Mouse (Mus musculus): Measurements from ENCODE around the gene Hist1h1e. TPM values are rescaled to one million over a fixed set of nuclear protein-coding genes. Genes with fewer than 3 reads are reported as not detected.
"Not testable (repeated sequence)": the region's sequence is repeated elsewhere in the genome, so short reads cannot be mapped to it uniquely, and the experiment has no call there.

Hist1h1e gene
- total RNA-seq (2014; fragmentation: Nextera tagmentation): 1,109 and 1,273 TPM in 2 replicates
- total RNA-seq (2017): 215 and 254 TPM in 2 replicates
- 4.0 and 18.2 TPM in 2 replicates for polyA plus RNA-seq (2012)

DNA sequence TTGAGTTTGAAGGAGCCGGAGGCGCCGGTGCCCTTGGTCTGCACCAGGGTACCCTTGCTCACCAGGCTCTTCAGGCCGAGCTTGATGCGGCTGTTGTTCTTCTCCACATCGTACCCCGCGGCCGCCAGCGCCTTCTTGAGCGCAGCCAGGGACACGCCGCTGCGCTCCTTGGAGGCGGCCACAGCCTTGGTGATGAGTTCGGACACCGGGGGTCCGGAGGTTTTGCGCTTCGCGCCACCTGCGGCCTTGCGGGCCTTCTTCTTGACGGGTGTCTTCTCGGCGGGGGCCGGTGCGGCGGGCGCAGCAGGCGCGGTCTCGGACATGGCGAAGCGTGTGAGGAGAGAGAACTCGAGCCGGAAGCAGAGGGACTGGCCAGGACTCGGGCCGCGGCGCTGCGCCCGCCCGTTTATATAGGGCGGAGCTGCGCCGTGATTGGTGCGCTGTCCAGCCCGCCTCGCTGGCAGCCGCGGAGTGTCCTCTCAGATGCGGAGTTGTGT is at the start of gene Hist1h1e:
Hist1h1e (minus strand) TSS at position 384 of the 497 bp plus-strand sequence.
- H3K36me3 ChIP-seq (replicated peaks); H3K9me3 ChIP-seq (replicated peaks); H3K27me3 ChIP-seq (ENCODE audit: insufficient read depth, low read length): not testable (repeated sequence)
- TF ChIP-seq POLR2AphosphoS5 (IDR thresholded peaks at IDR 0.05; ENCODE audit: insufficient replicate concordance, low read depth, low read length): peak; percentile 77; the same call in 1 of the 2 replicates
- peak within 1 kb of the TSS; percentile 70 for H3K4me3 ChIP-seq (ENCODE audit: low read depth, low read length)
- H3K4me1 ChIP-seq (ENCODE audit: insufficient read depth, low read depth, low read length): peaks cover 23% of the 10 kb centered on the region
- ATAC-seq (ENCODE audit: extremely low read depth, insufficient number of reproducible peaks, low FRiP score, poor library complexity, severe bottlenecking): peak; percentile 41
- peak; percentile 75 for DNase-seq (ENCODE audit: low spot score)

- H3K4me3 ChIP-seq (ENCODE audit: low read depth, low read length): no peak overlapping the region
- H3K9me3 ChIP-seq (replicated peaks): no peaks in the 10 kb centered on the region
Observed at GRCm38 (mm10) chr13:23662536-23662935, 40.2 kb upstream of the Hist1h1e start.

GRCm38 (mm10) chr13:23659636-23660366 is 37.4 kb upstream of the Hist1h1e start:
- DNase-seq (ENCODE audit: low spot score): no peak
- H3K36me3 ChIP-seq (replicated peaks): no peaks in the 10 kb centered on the region
- peaks cover 3% of the 10 kb centered on the region; the same call in 1 of the 2 replicates for H3K4me1 ChIP-seq (ENCODE audit: insufficient read depth, low read depth, low read length)
- TF ChIP-seq TAL1 (conservative IDR thresholded peaks at IDR 0.05; ENCODE audit: low read depth, low read length) (no peak), POLR2AphosphoS5 (IDR thresholded peaks at IDR 0.05; ENCODE audit: insufficient replicate concordance, low read depth, low read length) (no peak), GATA1 (IDR thresholded peaks at IDR 0.05; ENCODE audit: borderline replicate concordance, low read length) (no peak), GATA2 (IDR thresholded peaks at IDR 0.05; ENCODE audit: borderline replicate concordance, low read depth, low read length) (no peak), CTCF (IDR thresholded peaks at IDR 0.05; ENCODE audit: low read depth, low read length) (no peak)
- peaks cover 18% of the 10 kb centered on the region for H3K27me3 ChIP-seq (ENCODE audit: insufficient read depth, low read length)
- no peak overlapping the region for H3K4me3 ChIP-seq (ENCODE audit: low read depth, low read length)
- no peaks in the 10 kb centered on the region for H3K9me3 ChIP-seq (replicated peaks)
- ATAC-seq (ENCODE audit: extremely low read depth, insufficient number of reproducible peaks, low FRiP score, poor library complexity, severe bottlenecking): no peak

More at GRCm38 (mm10) chr13:23662536-23662935, 40.2 kb upstream of the Hist1h1e start:
- no peak for ATAC-seq (ENCODE audit: extremely low read depth, insufficient number of reproducible peaks, low FRiP score, poor library complexity, severe bottlenecking)
- TF ChIP-seq GATA2 (IDR thresholded peaks at IDR 0.05; ENCODE audit: borderline replicate concordance, low read depth, low read length) (no peak), CTCF (IDR thresholded peaks at IDR 0.05; ENCODE audit: low read depth, low read length) (no peak), TAL1 (conservative IDR thresholded peaks at IDR 0.05; ENCODE audit: low read depth, low read length) (no peak), POLR2AphosphoS5 (IDR thresholded peaks at IDR 0.05; ENCODE audit: insufficient replicate concordance, low read depth, low read length) (no peak), GATA1 (IDR thresholded peaks at IDR 0.05; ENCODE audit: borderline replicate concordance, low read length) (no peak)
- Histone ChIP-seq H3K27me3 (ENCODE audit: insufficient read depth, low read length) (peaks cover 16% of the 10 kb centered on the region), H3K36me3 (replicated peaks) (no peaks in the 10 kb centered on the region), H3K4me1 (ENCODE audit: insufficient read depth, low read depth, low read length) (peaks cover 3% of the 10 kb centered on the region; the same call in 1 of the 2 replicates)
- no peak for DNase-seq (ENCODE audit: low spot score)

- peaks cover under 1% of the 10 kb centered on the region; the same call in 1 of the 2 replicates for H3K27me3 ChIP-seq (ENCODE audit: insufficient read depth, low read length)
- TF ChIP-seq CTCF (IDR thresholded peaks at IDR 0.05; ENCODE audit: low read depth, low read length) (no peak), GATA1 (IDR thresholded peaks at IDR 0.05; ENCODE audit: borderline replicate concordance, low read length) (no peak), POLR2AphosphoS5 (IDR thresholded peaks at IDR 0.05; ENCODE audit: insufficient replicate concordance, low read depth, low read length) (no peak), GATA2 (IDR thresholded peaks at IDR 0.05; ENCODE audit: borderline replicate concordance, low read depth, low read length) (no peak)
- H3K4me3 ChIP-seq (ENCODE audit: low read depth, low read length): no peak overlapping the region
- H3K4me1 ChIP-seq (ENCODE audit: insufficient read depth, low read depth, low read length): no peaks in the 10 kb centered on the region
- DNase-seq (ENCODE audit: low spot score): no peak
- ATAC-seq (ENCODE audit: extremely low read depth, insufficient number of reproducible peaks, low FRiP score, poor library complexity, severe bottlenecking): no peak
- H3K9me3 ChIP-seq (replicated peaks): no peaks in the 10 kb centered on the region
- H3K36me3 ChIP-seq (replicated peaks): no peaks in the 10 kb centered on the region
Observed at GRCm38 (mm10) chr13:23630653-23631052, 8.3 kb upstream of the Hist1h1e start.

DNA sequence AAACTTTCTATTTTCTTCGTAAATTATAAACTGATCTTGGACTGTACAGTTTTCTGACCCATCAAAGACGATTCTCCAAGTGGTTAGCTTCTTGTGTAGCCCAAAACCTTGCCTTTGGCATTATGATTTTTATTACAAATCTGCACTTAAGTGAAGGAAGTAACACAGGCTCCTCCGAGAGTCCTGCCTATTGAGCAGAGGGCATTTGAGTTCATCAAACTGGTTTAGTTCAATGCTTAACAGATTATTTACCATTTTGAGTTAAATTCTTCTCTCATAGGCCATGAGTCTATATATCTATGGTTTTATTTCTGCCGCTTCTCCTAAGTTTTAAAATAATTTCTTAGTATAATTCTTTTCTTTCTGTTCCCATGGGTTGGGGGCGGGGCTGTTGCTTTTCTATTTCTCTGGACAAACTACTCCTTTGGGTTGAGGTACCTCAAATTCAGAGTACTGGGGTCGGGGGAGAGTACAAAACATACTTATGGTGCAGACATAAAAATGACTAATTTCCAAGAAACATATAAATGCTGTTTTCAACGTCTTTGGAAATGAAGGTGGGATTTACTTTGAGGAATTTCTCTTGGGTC is 598 bp upstream of the Hist1h1e start:
- TF ChIP-seq GATA2 (IDR thresholded peaks at IDR 0.05; ENCODE audit: borderline replicate concordance, low read depth, low read length) (no peak), POLR2AphosphoS5 (IDR thresholded peaks at IDR 0.05; ENCODE audit: insufficient replicate concordance, low read depth, low read length) (no peak), GATA1 (IDR thresholded peaks at IDR 0.05; ENCODE audit: borderline replicate concordance, low read length) (no peak), CTCF (IDR thresholded peaks at IDR 0.05; ENCODE audit: low read depth, low read length) (no peak), TAL1 (conservative IDR thresholded peaks at IDR 0.05; ENCODE audit: low read depth, low read length) (no peak)
- H3K9me3 ChIP-seq (replicated peaks): no peaks in the 10 kb centered on the region
- no peaks in the 10 kb centered on the region for H3K36me3 ChIP-seq (replicated peaks)
- peaks cover 23% of the 10 kb centered on the region for H3K4me1 ChIP-seq (ENCODE audit: insufficient read depth, low read depth, low read length)
- peak overlapping the region; percentile 70; the same call in 1 of the 2 replicates for H3K4me3 ChIP-seq (ENCODE audit: low read depth, low read length)
- ATAC-seq (ENCODE audit: extremely low read depth, insufficient number of reproducible peaks, low FRiP score, poor library complexity, severe bottlenecking) (no peak), DNase-seq (ENCODE audit: low spot score) (no peak)
- H3K27me3 ChIP-seq (ENCODE audit: insufficient read depth, low read length): peaks cover 5% of the 10 kb centered on the region; the same call in 1 of the 2 replicates

DNA sequence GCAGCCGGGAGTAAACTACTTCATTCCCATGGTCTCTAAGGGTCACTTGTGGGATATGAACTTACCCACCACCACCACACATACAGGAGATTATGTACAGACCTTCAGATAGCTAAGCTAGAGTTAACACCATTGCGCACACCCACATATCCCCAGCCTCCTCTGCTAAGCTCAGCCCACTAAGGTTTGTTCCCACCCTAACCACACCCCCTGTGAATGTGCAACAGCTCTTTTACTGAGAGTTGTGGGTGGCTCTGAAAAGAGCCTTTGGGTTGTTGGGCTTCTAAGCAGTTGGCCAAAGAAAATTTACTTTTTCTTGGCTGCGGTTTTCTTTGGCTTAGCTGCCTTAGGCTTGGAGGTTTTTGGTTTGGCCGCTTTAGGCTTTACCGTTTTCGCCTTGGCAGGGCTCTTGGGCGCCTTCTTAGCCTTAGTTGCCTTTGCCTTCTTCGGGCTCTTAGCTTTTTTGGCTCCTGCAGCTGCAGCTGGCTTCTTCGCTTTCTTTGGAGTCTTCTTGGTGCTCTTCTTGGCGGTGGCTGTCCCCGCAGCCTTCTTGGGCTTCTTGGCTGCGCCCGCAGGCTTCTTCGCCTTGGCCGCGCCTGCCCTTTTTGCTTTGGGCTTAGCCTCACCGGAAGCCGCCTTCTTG is 705 bp downstream of the Hist1h1e start:
- DNase-seq (ENCODE audit: low spot score): peak; percentile 55
- no peaks in the 10 kb centered on the region for H3K9me3 ChIP-seq (replicated peaks)
- H3K27me3 ChIP-seq (ENCODE audit: insufficient read depth, low read length): peaks cover 5% of the 10 kb centered on the region; the same call in 1 of the 2 replicates
- no peak for TF ChIP-seq GATA2 (IDR thresholded peaks at IDR 0.05; ENCODE audit: borderline replicate concordance, low read depth, low read length)
- 0 out of 2 replicates have a peak, but pooled peaks have one; percentile 8 for TF ChIP-seq POLR2AphosphoS5 (IDR thresholded peaks at IDR 0.05; ENCODE audit: insufficient replicate concordance, low read depth, low read length)
- no peak for TF ChIP-seq TAL1 (conservative IDR thresholded peaks at IDR 0.05; ENCODE audit: low read depth, low read length)
- TF ChIP-seq GATA1 (IDR thresholded peaks at IDR 0.05; ENCODE audit: borderline replicate concordance, low read length): no peak
- ATAC-seq (ENCODE audit: extremely low read depth, insufficient number of reproducible peaks, low FRiP score, poor library complexity, severe bottlenecking): peak; percentile 62
- no peaks in the 10 kb centered on the region for H3K36me3 ChIP-seq (replicated peaks)
- peak overlapping the region; percentile 70 for H3K4me3 ChIP-seq (ENCODE audit: low read depth, low read length)
- H3K4me1 ChIP-seq (ENCODE audit: insufficient read depth, low read depth, low read length): peaks cover 23% of the 10 kb centered on the region

Data from G1E (cell line).